Mouse (Mus musculus) E14TG2a.4 (cell line): ENCODE results near the gene Prkg1.

ENCODE experiments used
- CTCF ChIP-seq: conservative IDR thresholded peaks from 2 replicates; pipeline ENCODE4 v1.5.1; 2014; ENCODE audit warnings: low read length
- NANOG ChIP-seq: IDR thresholded peaks from 2 replicates; pipeline ENCODE4 v1.6.1; 2014; ENCODE audit warnings: borderline replicate concordance, low read length, mixed read lengths
- POU5F1 ChIP-seq: IDR thresholded peaks from 2 replicates; pipeline ENCODE4 v1.6.1; 2014; ENCODE audit warnings: low read length, borderline replicate concordance

- TF ChIP-seq CTCF (no peak), POU5F1 (no peak), NANOG (no peak)
Observed at GRCm38 (mm10) chr19:30586366-30586765, 1178.5 kb downstream of the Prkg1 start.
